Mouse (Mus musculus): ENCODE data around the gene Rprm. TPM values are rescaled to one million over a fixed set of nuclear protein-coding genes. Genes with fewer than 3 reads are reported as not detected.

Gene Rprm
- not detected for polyA plus RNA-seq (2017; shearing (Covaris generic))

DNA sequence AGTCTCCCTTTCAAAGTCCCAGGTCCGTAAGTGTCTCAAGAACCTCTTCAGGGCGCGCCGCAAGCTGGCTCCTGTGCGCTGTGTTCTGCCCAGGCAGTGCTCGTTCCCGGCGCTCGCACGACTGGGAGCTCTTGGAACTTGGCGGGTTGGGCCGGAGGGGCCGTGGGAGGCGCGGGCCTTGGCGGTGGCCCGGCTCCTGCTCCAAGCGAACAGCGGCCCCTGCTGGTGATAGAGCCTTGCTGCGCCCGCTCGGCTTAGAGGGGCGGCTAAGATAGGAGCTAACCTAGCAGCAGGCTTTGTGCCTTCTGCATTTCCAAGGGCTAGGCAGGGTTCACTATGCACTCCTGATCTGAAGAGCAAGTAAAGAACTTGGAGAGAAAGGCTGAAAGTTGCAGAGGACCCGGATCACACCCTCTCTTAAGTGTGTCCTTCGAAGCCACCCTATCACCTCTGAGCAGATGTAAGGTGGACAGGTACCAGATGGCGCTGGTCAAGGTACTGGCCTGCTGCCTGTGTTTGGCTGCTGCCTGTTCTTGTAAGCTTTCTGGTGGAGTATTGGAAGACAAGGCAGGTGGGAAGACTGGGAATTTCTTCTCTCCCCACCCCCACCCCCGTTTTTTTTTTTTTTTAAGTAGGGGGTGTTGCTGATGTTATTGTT lies at the start of gene Rprm:
TSS of gene Rprm (minus strand) at position 123 of the 658 bp plus-strand sequence.
- no peak for ATAC-seq

DNA sequence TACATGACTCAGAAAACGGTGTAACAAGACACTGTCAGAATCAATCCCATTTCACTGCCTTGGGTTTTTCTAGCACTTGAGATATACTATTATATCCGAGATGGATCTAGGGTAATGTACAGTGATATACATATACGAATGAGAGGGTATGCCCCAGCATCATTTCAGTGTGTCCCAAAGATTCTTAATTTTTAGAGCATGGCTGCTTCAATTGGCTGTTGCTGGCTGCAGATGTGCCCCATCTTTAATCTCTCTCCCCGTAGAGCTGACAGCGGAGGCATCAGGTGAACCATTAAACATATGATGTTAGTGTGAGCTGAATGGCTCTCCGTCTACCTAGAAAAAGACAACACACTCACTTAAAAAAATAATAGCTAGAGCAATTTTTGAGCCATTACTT lies 34.0 kb upstream of the Rprm start:
- no peak for ATAC-seq

DNA sequence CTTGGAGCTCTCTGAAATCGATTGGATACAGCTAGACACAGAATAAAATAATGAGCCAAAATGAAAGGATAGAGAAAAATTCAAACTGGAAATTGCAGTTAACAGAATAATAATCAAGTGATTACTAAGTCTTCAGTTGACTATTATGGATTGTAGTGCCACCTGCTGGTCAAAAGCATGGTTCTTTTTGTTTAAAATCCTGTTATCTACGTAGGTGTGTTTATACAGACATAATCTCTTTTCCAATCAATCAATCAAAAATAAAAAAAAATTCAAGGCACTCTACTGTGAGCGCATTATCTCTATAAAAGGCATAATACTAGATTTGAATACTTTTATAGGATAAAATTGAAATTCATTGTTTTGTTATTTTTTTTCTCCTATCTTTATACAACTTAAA lies 33.5 kb upstream of the Rprm start:
- ATAC-seq: no peak

DNA sequence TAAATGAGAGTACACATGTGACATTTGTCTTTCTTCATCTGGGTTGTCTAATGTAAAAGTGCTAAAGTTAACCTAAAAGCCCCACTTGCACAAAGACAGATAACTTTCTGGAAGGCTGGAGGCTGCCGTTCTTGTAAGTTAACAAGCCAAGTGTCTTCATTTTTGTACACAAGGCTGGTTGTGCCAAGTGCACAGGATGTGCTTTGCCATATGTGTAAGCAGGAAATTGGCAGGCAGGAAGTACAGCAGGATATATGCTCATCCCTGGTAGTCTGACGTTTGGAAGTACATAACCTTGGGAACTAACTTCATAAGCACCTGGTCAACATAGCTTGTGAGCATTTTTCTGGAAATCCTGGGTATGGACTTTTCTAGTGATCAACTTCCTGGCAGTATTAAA lies 25.9 kb upstream of the Rprm start:
- ATAC-seq: no peak

DNA sequence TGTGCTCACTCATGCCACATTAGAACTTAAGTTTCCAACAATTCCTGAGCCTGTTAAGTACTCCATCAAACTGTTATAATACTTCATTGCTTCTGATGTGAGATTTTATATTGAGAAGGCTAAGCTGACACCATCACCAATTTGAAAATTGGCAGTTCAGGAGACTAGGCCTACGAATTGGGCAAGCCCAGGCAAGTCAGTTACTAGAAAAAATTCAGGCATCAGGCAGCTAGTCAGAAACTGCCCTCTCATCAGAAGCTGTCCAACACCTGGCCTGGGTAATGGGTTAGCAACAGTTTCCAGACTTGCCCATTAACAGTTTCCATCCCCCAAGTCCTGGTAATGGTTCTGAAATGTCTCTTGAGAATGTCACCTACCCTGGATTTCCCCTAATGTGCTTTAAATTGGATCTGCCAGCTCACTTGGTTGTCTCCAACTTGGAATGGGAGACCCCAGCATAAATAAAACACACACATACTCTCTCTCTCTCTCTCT lies 20.9 kb upstream of the Rprm start:
- ATAC-seq: no peak

DNA sequence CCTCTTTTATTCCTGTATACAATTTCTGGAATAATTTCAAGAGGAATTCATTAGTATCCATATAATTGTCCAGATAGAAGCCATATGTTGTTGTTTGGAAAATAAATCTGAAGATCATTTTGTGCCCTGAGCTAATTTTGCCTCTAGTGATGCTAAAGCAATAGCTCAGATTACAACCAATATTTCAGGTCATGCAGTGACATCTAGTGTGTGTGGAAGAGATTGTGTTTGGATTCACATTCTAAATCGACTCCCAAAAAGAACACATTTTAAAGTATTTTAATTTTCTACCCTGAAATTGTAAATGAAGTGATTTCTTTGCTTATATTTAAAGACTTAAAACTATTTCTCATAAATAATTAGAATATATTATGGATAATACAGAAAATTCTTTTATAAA lies 14.6 kb upstream of the Rprm start:
- ATAC-seq: no peak

DNA sequence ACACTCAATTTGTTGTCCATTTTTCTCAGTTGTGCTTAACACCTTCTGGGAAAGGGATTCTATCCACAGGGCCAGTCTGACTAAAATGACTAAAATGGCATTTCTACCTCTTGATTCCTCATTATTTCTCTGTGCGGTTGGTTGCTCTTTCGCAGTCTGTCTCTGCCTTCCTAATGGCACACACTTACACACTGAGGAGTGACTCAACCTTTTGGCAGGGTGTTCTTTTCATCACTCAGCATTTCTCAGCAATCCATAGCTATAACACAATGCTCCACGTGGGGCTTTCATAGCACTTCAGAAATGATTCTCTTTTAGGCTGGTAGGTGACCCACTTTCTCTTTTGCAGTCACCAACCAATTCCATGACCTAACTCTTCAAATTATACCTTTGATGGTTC lies 7.3 kb upstream of the Rprm start:
- no peak for ATAC-seq

DNA sequence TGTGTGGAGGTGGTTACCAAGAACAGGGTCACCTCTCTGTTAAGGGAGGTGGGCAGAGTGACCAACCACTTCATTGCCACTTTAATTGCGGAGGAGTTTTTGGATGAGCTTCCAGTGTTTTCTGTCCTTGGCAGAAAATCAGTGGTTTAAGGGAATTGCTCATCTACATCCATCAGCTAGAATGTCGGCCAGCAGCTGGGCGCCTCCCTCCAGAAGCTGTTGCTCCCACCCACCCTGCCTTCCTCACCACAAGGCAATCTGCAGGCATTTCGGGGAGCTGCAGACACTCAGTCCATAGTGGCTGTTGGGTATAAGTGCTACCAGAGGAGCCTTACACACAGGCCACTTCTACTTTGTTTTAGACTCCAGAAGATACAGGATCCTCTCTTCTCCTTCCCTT lies 902 bp upstream of the Rprm start:
- no peak for ATAC-seq

DNA sequence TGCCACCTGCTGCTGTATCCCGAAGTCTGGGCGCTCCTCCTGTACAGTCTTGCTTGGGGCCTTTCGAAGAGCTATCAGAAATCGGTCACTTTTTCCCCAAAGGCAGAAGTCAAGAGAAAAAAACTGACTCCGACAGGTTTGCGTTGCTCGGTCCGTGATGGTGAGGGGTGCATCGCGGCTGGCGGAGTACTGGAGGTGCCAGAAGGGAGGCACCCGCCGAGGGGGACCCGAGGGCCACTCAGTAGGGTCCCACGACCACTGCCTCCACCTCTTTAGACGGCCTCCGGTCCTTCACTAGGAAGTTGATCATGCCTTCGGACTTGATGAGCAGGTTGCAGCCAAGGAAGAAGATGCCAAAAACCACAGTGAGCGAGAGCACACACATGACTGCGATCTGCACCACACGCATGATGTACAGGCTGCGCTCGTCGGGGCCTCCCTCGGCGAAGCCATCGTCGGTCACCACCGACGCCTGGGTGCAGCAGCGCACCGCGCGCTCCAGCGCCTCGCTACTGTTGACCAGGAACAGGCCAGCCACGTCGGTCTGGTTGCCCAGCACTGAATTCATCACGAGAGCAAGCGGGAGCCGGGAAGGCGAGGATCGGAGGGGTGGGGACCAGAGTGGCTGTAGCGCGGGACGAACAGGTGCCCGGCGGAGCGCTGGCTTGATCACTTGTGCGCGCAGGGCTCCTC lies 469 bp downstream of the Rprm start:
- no peak for ATAC-seq

DNA sequence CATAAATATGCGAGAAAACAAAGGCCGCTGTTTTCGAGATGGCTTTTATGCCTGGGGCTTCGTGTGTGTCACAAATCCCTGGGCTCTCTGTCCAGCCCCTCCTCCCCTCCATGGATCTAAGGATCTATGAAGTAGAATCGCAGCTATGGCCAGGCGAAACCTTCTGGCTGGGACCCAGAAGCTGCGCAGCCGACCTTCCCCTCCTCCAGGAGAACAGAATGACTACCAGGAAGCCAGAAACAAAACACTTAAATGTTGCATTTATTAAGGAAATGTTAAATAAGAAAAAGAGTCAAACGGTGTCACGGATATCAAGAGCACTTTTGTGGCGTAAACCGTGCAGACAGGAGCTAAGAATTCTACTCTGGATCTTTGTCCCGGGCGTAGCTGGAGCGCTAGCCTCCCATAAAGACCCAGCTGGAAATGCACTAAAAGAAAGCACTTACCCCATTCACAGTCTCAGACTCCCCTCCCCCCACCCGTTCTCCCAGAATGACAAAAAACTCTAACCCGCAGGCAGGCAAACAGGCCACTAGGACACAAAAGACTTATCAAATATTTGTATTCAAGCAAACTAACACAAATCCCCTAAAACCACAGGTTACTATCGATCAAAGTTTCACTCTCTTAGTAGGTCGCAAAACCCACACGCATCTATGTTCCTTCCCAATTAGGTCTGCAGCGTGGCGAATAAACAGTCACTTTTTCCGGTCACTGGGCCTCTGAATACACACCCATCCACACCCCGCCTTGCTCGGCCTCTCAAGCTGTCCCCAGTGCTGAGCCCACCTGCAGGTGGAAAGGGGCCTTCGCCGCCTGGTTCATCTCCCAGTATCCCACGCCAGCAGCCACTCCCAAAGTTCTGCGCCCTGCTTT lies 1.3 kb downstream of the Rprm start:
- no peak for ATAC-seq

DNA sequence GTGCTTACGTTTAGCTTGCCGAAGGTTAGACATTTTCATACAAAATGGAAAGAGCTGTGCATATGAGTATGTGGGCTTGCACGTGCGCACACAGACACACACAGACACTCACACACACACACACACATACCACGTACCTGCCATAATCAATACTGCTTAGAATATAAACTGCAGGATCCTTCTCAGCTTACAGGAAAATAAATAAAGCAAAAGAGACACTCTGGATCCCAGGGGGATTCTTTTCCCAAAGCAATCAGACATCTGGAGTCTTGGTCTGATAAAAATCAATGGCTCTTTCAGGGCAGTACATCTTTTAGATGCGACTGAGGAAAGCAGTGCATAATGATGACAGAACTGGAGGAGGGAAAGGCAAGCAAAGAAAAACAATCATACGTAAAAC lies 6.4 kb downstream of the Rprm start:
- ATAC-seq: no peak

DNA sequence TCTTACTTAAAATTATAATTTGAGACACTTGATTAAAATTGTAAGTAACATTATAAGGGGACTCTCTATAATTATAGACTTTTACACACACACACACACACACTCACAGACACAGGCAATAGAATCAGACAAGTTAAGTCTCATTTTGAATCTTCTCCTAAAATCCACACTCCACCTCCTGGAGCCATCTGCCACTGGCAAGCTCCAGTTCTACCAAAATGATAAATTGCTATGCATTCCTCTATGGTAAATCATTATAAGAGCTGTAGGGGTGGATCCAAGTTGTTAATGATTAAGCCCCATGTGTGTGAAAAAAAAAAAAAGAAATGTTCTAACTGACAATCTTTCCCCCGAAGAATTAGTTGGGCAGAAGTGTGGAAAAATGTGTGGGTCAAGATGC lies 13.8 kb downstream of the Rprm start:
- ATAC-seq: no peak

DNA sequence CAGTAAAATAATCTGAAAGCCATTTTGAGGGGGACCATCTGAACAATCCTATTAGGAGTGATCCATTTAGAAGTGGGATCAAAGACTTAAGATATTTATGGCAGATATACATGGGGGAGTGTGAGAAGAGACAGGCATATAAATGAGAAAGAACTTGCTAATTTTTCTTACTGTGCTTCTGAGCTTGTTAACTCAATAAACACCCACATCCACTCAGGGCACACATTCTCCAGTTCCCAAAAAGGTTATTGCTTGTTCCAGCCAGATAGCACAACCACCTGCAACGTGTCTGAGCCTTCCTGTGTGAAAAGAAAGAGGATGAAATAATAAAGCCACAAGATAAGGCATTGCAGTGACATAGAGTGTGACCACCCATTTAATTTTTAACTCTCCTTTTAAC lies 22.9 kb downstream of the Rprm start:
- no peak for ATAC-seq

DNA sequence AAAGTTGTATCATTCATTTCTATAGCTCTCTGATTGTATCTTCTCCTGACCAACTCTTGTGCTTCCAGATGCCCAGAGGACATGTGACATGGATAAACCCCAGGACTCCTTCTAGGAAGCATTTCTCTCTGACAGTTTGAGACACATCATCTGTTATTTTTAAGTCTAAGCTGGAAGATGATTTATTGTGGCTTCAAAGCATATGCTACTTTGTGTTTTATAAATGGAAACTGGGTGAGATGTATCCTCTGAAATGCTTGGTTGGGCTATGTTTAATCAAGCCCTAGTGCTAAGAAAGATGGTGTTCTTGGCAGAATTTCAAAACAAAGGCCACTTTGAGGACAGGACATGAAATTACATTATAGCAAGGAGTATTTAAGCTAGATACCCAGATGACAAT lies 24.3 kb downstream of the Rprm start:
- ATAC-seq: no peak
